Mouse (Mus musculus) heart, postnatal 0 days (tissue): Measurements from ENCODE around the gene Pf4. TPM values are rescaled to one million over a fixed set of nuclear protein-coding genes. Genes with fewer than 3 reads are reported as not detected.

ENCODE experiments used
- ATAC-seq: fragments of 200-750 bp; cut with Nextera tagmentation; 2 replicates; pipeline ENCODE4 v1.8.0; 2017; ENCODE audit warnings: low read depth, moderate number of reproducible peaks, moderate library complexity; ENCODE audit not compliant: insufficient read depth
- DNase-seq: peaks from one replicate; pipeline ENCODE4 v3.0.0-alpha.2; 2016; ENCODE audit warnings: low spot score
- H3K27ac ChIP-seq: fragments of 300-500 bp; sonication (generic); 2 replicates; pipeline ENCODE4 v1.5.1; 2014; ENCODE audit warnings: low read depth, mild to moderate bottlenecking
- H3K27me3 ChIP-seq: fragments of 300-500 bp; sonication (generic); 2 replicates; pipeline ENCODE4 v1.6.1; 2014; ENCODE audit warnings: low read length, mixed read lengths; ENCODE audit not compliant: control insufficient read depth, insufficient read depth
- H3K36me3 ChIP-seq: fragments of 300-500 bp; sonication (generic); replicated peaks from 2 replicates; pipeline ENCODE4 v1.6.1; 2014; ENCODE audit warnings: low read length, mixed read lengths; ENCODE audit not compliant: control insufficient read depth, insufficient read depth
- H3K4me1 ChIP-seq: fragments of 300-500 bp; sonication (generic); 2 replicates; pipeline ENCODE4 v1.6.1; 2014; ENCODE audit warnings: antibody characterized with exemption; ENCODE audit not compliant: control insufficient read depth, insufficient read depth
- H3K4me2 ChIP-seq: fragments of 300-500 bp; sonication (generic); 2 replicates; pipeline ENCODE4 v1.6.1; 2014; ENCODE audit warnings: low read depth, mild to moderate bottlenecking, low read length, moderate library complexity
- H3K4me3 ChIP-seq: fragments of 300-500 bp; sonication (generic); 2 replicates; pipeline ENCODE4 v1.5.1; 2014; ENCODE audit warnings: low read depth, low read length
- H3K9ac ChIP-seq: fragments of 300-500 bp; sonication (generic); replicated peaks from 2 replicates; pipeline ENCODE4 v1.6.1; 2014; ENCODE audit warnings: low read depth, low read length, mixed read lengths
- H3K9me3 ChIP-seq: fragments of 300-500 bp; sonication (generic); replicated peaks from 2 replicates; pipeline ENCODE4 v1.6.1; 2016; ENCODE audit warnings: low read length; ENCODE audit not compliant: control insufficient read depth
- CTCF ChIP-seq: IDR thresholded peaks from 2 replicates; pipeline ENCODE4 v1.5.1; 2016; ENCODE audit warnings: antibody characterized with exemption, control low read depth, low read depth
- EP300 ChIP-seq: IDR thresholded peaks from 2 replicates; pipeline ENCODE4 v1.6.1; 2016; ENCODE audit warnings: antibody characterized with exemption, low read depth
- WGBS: fragments of 180-500 bp; shearing (Covaris S2); extraction: QIAGEN DNeasy Blood & Tissue Kit; methylation state at CpG from one replicate; pipeline ENCODE4 v1.1.7; 2014; 5-methylcytosine and 5-hydroxymethylcytosine counted together
- polyA plus RNA-seq: library from polyadenylated mRNA; unstranded; fragments of >200 nt; fragmentation: Nextera tagmentation; extraction: Ambion mirVana; gene quantifications from 2 replicates; pipeline ENCODE4 v1.2.1, GENCODE M21; 2015
- total RNA-seq: library from RNA; depleted of rRNA; stranded (reverse); fragments of >200 nt; gene quantifications from 2 replicates; pipeline ENCODE4 v1.2.3, GENCODE M21; 2014; ENCODE audit warnings: low replicate concordance

Gene Pf4
- total and polyA plus RNA-seq, 2 experiments from 2014 or later = 66.0 to 102 TPM

DNA sequence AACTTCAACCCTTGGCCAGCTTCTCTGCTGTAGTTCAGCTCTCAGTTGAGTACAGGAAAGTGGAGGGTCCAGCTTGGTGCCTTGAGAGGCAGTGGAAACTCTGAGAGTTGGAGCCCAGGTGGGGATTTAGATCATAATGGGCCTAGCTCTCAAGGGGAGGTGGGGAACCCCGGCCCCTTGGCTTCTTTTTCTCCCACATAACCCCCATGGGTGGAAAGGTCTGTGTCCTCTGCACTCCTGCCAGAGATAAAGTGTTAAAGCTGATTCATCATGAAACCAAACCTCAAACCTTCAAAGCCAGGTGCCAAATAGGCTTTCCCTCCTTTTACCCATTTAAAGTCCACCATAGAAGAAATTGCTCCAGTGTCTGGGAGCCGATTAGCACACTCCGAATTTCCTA lies 10.4 kb upstream of the Pf4 start:
- TF ChIP-seq CTCF (no peak), EP300 (no peak)
- no peak overlapping the region for H3K4me3 ChIP-seq
- no peak overlapping the region for H3K4me2 ChIP-seq
- no peak for ATAC-seq
- H3K4me1 ChIP-seq = peaks cover 13% of the 10 kb centered on the region; the same call in 1 of the 2 replicates
- no peaks in the 10 kb centered on the region for H3K9me3 ChIP-seq
- DNase-seq = no peak
- no peak overlapping the region for H3K9ac ChIP-seq
- H3K27me3 ChIP-seq = peaks cover 13% of the 10 kb centered on the region
- no peak overlapping the region for H3K27ac ChIP-seq
- no peaks in the 10 kb centered on the region for H3K36me3 ChIP-seq
- WGBS = 78% methylated on average over 3 of the region's 3 CpGs

- WGBS = 72% methylated on average over 12 of the region's 12 CpGs
- Histone ChIP-seq H3K4me3 (no peak overlapping the region), H3K9me3 (no peaks in the 10 kb centered on the region), H3K27ac (no peak overlapping the region), H3K4me2 (no peak overlapping the region), H3K36me3 (no peaks in the 10 kb centered on the region), H3K9ac (no peak overlapping the region), H3K4me1 (peaks cover 3% of the 10 kb centered on the region; the same call in 1 of the 2 replicates), H3K27me3 (peaks cover 9% of the 10 kb centered on the region)
- ATAC-seq (no peak), DNase-seq (no peak)
- TF ChIP-seq CTCF (no peak), EP300 (no peak)
Observed at GRCm38 (mm10) chr5:90763912-90764665, 8.1 kb upstream of the Pf4 start.

DNA sequence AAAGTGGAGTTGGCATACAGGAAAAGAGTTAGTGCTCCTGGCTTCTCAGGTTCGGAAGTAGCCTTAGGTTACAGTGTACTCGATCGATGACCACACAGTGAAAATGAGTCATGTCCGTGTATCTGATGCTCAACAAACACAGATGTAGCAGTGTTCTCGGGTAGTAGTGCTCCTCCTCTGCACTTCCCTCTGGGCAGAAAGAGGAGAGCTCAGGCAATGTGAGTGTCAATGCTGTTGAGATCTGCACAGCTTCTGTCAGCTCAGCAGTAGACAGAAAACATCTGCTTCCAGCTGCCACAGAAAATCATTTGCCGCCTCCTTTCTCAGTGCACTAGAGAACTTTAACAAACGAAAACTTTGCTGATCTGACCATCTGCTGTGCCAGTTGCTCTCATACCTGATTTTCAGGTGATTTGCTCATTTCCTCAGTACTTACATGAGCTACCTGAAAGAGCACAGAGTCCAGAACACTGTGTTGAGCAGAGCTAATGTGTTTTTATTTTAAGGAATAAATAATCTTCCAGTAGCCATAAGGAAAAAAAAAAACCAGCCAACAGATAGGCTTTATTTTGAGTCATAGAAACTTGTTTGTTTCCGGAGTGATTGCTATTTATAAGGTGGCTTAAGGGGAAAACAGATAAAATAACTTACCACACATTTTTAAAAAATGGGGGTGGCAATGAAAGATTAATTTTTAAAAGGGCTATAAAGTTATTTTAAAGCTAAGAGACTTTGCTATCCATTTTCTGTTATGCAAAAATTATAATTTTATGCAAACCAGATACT lies 6.2 kb upstream of the Pf4 start:
- ATAC-seq (no peak), DNase-seq (no peak)
- 56% methylated on average over 8 of the region's 8 CpGs for WGBS
- Histone ChIP-seq H3K4me3 (no peak overlapping the region), H3K4me1 (no peaks in the 10 kb centered on the region), H3K9me3 (no peaks in the 10 kb centered on the region), H3K27me3 (no peaks in the 10 kb centered on the region), H3K9ac (no peak overlapping the region), H3K4me2 (no peak overlapping the region), H3K27ac (no peak overlapping the region), H3K36me3 (no peaks in the 10 kb centered on the region)
- no peak for TF ChIP-seq EP300
- no peak for TF ChIP-seq CTCF

- WGBS = 60% methylated on average over 3 of the region's 3 CpGs
- H3K4me1 ChIP-seq = no peaks in the 10 kb centered on the region
- no peak within 1 kb of the TSS for H3K4me2 ChIP-seq
- no peak for TF ChIP-seq CTCF
- no peak within 1 kb of the TSS for H3K27ac ChIP-seq
- H3K27me3 ChIP-seq = no peaks in the 10 kb centered on the region
- no peaks in the 10 kb centered on the region for H3K9me3 ChIP-seq
- DNase-seq (no peak), ATAC-seq (no peak)
- no peaks in the 10 kb centered on the region for H3K36me3 ChIP-seq
- H3K9ac ChIP-seq = no peak within 1 kb of the TSS
- H3K4me3 ChIP-seq = no peak within 1 kb of the TSS
Observed at GRCm38 (mm10) chr5:90768218-90768617, 4.0 kb upstream of the Pf4 start, which contains the start of gene Ppbp. Gene Ppbp (plus strand): TSS chr5:90768518.

GRCm38 (mm10) chr5:90771369-90771768 lies 866 bp upstream of the Pf4 start:
- no peaks in the 10 kb centered on the region for H3K36me3 ChIP-seq
- no peak for ATAC-seq

More at GRCm38 (mm10) chr5:90771369-90771768, 866 bp upstream of the Pf4 start:
- no peaks in the 10 kb centered on the region for H3K4me1 ChIP-seq
- TF ChIP-seq EP300 (no peak), CTCF (no peak)
- no peak overlapping the region for H3K27ac ChIP-seq
- H3K27me3 ChIP-seq = no peaks in the 10 kb centered on the region
- 63% methylated on average over 3 of the region's 3 CpGs for WGBS
- peak overlapping the region; percentile 39; the same call in 1 of the 2 replicates for H3K4me2 ChIP-seq
- no peaks in the 10 kb centered on the region for H3K9me3 ChIP-seq
- no peak for DNase-seq
- no peak overlapping the region for H3K9ac ChIP-seq
- H3K4me3 ChIP-seq = no peak overlapping the region
